Mouse (Mus musculus): ENCODE data around the gene Taok2. TPM values are rescaled to one million over a fixed set of nuclear protein-coding genes. Genes with fewer than 3 reads are reported as not detected.
A peak's percentile ranks its signal among the peaks of the same experiment; 100 is the strongest.

Taok2 gene
- polyA plus RNA-seq, 1 experiment from 2014 or later = 55.0 TPM

DNA sequence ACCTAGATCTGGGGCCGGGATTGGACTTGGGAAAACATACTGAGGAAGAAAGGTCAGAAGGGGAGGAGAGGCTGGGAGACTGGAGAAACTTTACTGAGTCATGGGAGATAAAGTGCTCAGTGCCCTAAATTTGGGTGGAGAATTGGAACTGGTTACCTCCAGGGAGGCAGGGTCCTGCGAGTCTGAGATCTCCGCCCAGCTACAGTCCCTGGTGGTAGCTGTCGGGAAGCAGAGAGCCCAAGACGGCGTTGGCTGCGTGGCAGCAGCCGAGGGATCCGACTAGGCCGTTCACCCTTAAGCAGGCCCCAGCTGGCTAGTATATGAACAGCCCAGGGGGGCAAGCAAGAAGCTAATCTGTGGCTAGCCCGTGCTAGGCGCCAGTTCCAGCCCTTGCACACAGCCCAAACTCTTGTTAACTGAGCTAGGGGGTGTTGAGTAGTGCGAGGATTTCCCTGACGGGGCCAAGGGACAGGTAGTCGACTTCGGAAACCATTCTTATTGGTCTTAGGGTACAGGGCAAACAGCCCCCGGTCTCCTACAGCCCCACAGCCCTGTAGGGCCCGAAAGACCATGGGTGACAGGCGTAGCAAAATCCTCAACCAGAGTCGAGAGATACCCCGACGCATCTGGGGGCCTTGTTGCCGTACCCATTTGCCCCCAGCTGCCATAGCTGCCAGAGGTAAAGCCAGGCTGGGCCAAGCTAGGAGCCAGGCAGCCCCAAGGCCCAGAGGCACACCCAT is 14.6 kb downstream of the Taok2 start:
- H3K4me1 ChIP-seq = no peaks in the 10 kb centered on the region
- H3K27me3 ChIP-seq = no peaks in the 10 kb centered on the region
- H3K9me3 ChIP-seq = no peaks in the 10 kb centered on the region
- H3K4me2 ChIP-seq = no peak overlapping the region
- H3K9ac ChIP-seq = no peak overlapping the region
- peaks cover 92% of the 10 kb centered on the region for H3K36me3 ChIP-seq
- ATAC-seq (ENCODE audit: borderline replicate concordance, extremely low read depth, low FRiP score, low TSS enrichment) = no peak
- no peak overlapping the region for H3K27ac ChIP-seq
- WGBS = 86% methylated on average over 23 of the region's 23 CpGs
- H3K4me3 ChIP-seq = no peak overlapping the region

DNA sequence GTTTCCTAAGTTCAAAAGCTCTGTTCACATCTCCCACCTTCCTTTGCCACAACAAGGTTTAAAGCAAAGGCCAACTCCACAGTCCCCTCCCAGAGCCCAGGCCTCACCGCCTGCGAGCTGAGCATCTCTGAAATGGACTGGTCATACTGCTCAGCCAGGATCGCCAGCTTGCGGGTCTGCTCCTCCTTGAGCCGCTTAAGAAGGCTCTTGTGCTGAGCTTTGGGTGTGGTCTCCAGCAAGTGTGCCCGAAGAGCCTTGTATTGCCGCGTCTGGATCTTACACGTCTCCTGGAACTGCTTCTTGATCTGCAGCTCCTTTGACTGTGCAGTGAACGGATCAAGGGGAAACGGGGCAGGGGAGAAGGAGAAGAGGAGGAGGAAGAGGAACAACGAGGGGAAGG is 16.5 kb downstream of the Taok2 start:
- H3K4me1 ChIP-seq = peaks cover 17% of the 10 kb centered on the region
- peaks cover 85% of the 10 kb centered on the region for H3K36me3 ChIP-seq
- H3K4me2 ChIP-seq = no peak overlapping the region
- no peak overlapping the region for H3K9ac ChIP-seq
- H3K9me3 ChIP-seq = no peaks in the 10 kb centered on the region
- peak overlapping the region; percentile 8 for H3K27ac ChIP-seq
- no peaks in the 10 kb centered on the region for H3K27me3 ChIP-seq
- ATAC-seq (ENCODE audit: borderline replicate concordance, extremely low read depth, low FRiP score, low TSS enrichment) = no peak
- 66% methylated on average over 12 of the region's 12 CpGs for WGBS
- no peak overlapping the region for H3K4me3 ChIP-seq

DNA sequence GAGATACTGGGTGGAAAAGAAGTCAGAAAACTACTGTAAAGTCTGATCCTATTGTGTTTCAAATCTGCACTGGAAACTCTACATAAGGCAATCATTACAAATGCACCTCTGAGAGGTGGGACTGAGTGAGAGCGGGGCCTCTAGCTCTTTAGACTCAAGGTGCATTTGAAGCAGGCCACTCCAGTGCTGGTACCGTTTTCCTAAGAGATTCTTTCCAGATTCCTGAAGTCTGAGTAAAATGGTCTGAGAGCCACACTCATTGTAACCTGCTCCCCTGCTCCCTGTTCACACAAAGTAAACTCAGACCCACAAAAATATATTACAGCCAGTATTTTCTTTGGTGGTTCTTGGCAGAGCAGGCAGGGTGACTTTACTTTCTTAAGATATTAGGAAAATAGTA is 17.0 kb downstream of the Taok2 start:
- Histone ChIP-seq H3K9ac (no peak overlapping the region), H3K4me1 (peaks cover 22% of the 10 kb centered on the region), H3K27me3 (no peaks in the 10 kb centered on the region), H3K4me3 (no peak overlapping the region), H3K9me3 (no peaks in the 10 kb centered on the region), H3K27ac (no peak overlapping the region; the same call in 1 of the 2 replicates), H3K4me2 (no peak overlapping the region), H3K36me3 (peaks cover 81% of the 10 kb centered on the region)
- WGBS = 61% methylated on average over 2 of the region's 2 CpGs
- ATAC-seq (ENCODE audit: borderline replicate concordance, extremely low read depth, low FRiP score, low TSS enrichment) = no peak

DNA sequence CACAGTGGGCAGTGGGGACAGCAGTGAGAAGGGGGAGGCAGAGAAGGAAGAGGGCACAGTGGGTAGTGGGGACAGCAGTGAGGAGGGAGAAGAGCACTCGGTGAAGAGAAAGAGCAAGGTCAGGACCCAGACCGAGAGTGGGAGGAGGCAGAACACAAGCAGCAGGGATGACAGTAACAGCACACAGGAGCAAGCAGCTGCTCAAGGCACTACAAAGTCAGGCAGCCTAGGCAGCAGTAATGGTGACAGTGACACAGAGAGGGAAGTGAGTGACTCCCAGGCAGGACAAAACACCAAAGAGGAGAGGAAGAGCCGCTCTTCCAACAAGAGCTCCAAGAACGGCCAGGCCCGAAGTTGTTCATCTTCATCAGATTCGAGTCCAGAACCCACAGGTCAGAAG is 20.7 kb downstream of the Taok2 start:
- Histone ChIP-seq H3K27ac (peak overlapping the region; percentile 79), H3K4me3 (peak overlapping the region; percentile 58), H3K27me3 (no peaks in the 10 kb centered on the region), H3K36me3 (peaks cover 53% of the 10 kb centered on the region), H3K4me1 (peaks cover 28% of the 10 kb centered on the region), H3K4me2 (peak overlapping the region; percentile 74), H3K9me3 (no peaks in the 10 kb centered on the region), H3K9ac (peak overlapping the region; percentile 61)
- ATAC-seq (ENCODE audit: borderline replicate concordance, extremely low read depth, low FRiP score, low TSS enrichment) = no peak
- WGBS = 64% methylated on average over 6 of the region's 6 CpGs

DNA sequence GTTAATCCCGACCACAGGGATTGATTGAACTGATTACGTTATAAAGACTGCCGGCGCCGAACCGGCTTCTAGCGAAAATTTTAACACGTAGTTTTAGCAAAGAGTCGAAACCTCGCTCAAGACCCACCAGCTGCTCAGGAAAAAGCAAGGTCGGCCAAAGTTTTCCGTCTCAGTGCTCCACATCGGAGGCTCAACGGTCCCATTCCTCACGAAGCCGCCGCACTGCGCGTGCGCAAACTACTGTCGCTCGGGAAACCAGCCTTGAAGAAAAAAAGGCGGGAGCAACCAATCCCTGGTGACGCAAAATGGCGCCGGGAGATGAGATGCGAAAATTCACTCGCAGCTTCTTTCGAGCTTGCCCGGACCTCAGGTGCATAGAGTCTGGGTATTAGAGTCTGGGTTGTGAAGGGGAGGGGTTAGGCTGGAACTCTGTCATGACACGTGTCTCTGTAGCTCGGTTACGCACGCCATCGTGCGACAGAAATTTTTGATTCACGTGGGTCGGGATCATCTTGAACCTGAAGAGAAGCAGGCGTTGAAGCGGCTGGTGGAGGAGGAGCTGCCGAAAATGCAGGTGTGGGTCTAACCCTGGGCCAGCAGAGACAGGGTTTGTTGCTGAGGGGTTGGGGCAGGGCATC is 22.2 kb downstream of the Taok2 start, which contains the start of gene Ino80e:
TSS of gene Ino80e (minus strand) at position 231 of the 638 bp plus-strand sequence.
- Histone ChIP-seq H3K27me3 (no peaks in the 10 kb centered on the region), H3K4me2 (peak within 1 kb of the TSS; percentile 74), H3K4me3 (peak within 1 kb of the TSS; percentile 58), H3K36me3 (peaks cover 43% of the 10 kb centered on the region), H3K27ac (peak within 1 kb of the TSS; percentile 79), H3K4me1 (peaks cover 28% of the 10 kb centered on the region), H3K9me3 (no peaks in the 10 kb centered on the region), H3K9ac (peak within 1 kb of the TSS; percentile 61)
- peak; percentile 70; the same call in 1 of the 2 replicates for ATAC-seq (ENCODE audit: borderline replicate concordance, extremely low read depth, low FRiP score, low TSS enrichment)
- WGBS = 0% methylated on average over 41 of the region's 41 CpGs

DNA sequence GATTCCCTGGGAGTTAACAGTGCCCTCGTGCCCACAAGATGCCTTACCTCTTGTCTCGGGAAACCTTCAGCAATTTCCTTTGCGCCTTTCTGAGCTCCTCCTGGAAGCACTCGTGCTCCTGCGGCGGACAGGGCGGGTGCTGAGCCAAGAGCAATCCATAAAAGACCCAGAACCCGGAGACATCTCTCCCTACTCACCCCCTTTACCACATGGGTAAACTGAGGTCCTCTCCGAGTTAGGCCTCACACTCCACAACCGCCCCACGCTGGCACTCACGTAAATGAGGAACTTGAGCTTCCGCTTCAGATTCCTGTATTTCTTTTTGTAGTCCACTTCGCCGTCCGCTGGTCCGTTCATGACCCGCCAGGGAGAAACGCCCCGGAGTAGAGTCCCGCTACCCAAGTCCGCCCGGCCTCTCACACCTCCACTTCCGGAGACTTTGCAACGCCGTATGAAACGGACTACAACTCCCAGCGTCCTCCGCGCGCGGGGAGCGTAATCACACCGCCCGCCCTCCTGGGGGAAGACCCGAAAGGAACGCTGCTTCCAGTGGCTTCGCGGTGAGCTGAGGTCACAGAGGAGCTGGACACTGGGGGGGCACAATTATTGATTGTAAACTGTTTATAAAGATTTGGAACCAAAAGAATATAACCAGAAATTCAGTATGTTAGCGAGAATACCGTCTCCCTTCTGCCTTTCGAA is 22.9 kb downstream of the Taok2 start, which contains the start of gene Hirip3:
TSS of gene Hirip3 (plus strand) at position 544 of the 702 bp plus-strand sequence.
- peaks cover 28% of the 10 kb centered on the region for H3K4me1 ChIP-seq
- H3K9me3 ChIP-seq = no peaks in the 10 kb centered on the region
- peak within 1 kb of the TSS; percentile 74 for H3K4me2 ChIP-seq
- 2% methylated on average over 42 of the region's 42 CpGs for WGBS
- peaks cover 39% of the 10 kb centered on the region for H3K36me3 ChIP-seq
- H3K4me3 ChIP-seq = peak within 1 kb of the TSS; percentile 58
- no peaks in the 10 kb centered on the region for H3K27me3 ChIP-seq
- peak within 1 kb of the TSS; percentile 61 for H3K9ac ChIP-seq
- H3K27ac ChIP-seq = peak within 1 kb of the TSS; percentile 79
- peak; percentile 93 for ATAC-seq (ENCODE audit: borderline replicate concordance, extremely low read depth, low FRiP score, low TSS enrichment)

DNA sequence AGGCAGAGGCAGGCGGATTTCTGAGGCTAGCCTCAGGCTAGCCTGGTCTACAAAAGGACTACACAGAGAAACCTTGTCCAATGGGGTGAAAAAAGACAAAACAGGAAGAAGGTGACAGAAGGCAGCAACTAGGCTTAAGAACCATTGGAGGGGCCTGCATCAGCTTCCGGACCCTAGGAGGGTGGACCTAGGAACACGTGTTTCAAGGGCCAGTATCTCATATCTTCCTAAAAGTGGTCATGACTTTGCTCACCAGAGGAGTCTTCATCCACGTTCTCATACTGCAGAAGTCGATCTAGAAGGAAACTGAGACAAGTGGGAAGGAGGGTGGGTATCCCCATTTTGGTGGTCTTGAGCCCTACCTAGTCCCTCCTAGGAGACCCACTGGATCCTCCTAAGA is 23.5 kb downstream of the Taok2 start:
- no peaks in the 10 kb centered on the region for H3K9me3 ChIP-seq
- WGBS = 51% methylated on average over 5 of the region's 5 CpGs
- ATAC-seq (ENCODE audit: borderline replicate concordance, extremely low read depth, low FRiP score, low TSS enrichment) = 0 out of 2 replicates have a peak, but pooled peaks have one; percentile 1
- H3K9ac ChIP-seq = peak overlapping the region; percentile 61
- no peak overlapping the region for H3K27ac ChIP-seq
- H3K4me3 ChIP-seq = peak overlapping the region; percentile 58
- H3K4me2 ChIP-seq = peak overlapping the region; percentile 74
- H3K27me3 ChIP-seq = no peaks in the 10 kb centered on the region
- peaks cover 28% of the 10 kb centered on the region for H3K4me1 ChIP-seq
- peaks cover 38% of the 10 kb centered on the region for H3K36me3 ChIP-seq

DNA sequence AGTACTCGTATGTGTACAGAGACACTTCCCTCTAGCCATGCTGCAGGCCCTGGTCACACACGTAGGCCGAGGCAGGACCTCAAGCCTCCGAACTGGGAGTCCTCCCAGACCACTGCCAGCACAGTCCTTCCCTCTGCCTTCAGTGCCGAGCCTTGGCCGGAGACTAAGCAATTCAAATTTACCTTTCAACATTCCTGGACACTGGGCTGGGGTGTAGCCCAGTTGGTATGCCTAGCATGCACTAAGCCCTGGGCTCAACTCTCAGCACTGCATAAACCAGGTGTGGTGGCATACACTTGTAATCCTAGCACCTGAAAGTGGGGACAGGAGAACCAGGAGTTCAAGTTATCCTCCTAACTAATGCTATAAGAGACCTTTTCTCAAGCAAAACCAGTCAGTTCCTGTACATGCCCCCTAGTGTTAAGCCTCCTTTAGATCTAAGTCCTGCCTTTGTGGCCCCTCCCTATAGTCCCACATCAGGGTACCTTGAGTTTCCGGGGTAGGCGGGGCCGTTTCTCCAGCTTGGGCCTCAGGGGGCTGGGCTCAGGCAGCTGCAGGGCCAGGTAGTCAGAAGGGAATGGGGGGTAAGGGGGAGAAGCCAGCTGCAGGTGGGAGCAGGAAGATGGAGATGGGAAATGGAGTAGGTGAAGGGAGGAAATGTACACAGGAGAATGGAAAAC is 27.6 kb downstream of the Taok2 start:
- H3K9me3 ChIP-seq = no peaks in the 10 kb centered on the region
- H3K4me1 ChIP-seq = peaks cover 6% of the 10 kb centered on the region
- H3K9ac ChIP-seq = no peak overlapping the region
- H3K4me2 ChIP-seq = no peak overlapping the region
- peaks cover 44% of the 10 kb centered on the region for H3K36me3 ChIP-seq
- H3K4me3 ChIP-seq = no peak overlapping the region
- WGBS = 58% methylated on average over 9 of the region's 9 CpGs
- H3K27me3 ChIP-seq = no peaks in the 10 kb centered on the region
- ATAC-seq (ENCODE audit: borderline replicate concordance, extremely low read depth, low FRiP score, low TSS enrichment) = peak; percentile 19; the same call in 1 of the 2 replicates
- peak overlapping the region; percentile 20 for H3K27ac ChIP-seq

DNA sequence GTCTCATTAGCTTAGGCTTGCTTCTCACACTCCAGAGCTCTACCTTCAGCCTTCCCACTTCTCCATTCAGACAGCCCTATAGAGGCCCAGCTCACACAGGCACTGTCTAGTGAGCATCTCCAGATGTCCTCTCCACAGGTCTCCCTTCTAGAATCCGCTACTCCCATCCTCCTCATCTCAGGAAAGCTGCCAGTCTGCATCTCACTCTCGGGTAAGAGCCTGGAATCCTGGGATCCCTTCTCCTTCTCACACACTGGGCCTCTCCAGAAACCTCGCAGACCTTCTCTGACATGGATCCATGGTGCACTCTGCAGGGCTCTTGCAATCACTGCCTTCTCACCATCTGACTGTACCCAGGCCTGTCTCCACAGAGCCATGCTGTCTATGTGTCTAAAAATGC is 28.9 kb downstream of the Taok2 start:
- Histone ChIP-seq H3K9me3 (no peaks in the 10 kb centered on the region), H3K4me2 (no peak overlapping the region), H3K27me3 (no peaks in the 10 kb centered on the region), H3K36me3 (peaks cover 46% of the 10 kb centered on the region), H3K4me1 (peaks cover 1% of the 10 kb centered on the region), H3K4me3 (no peak overlapping the region), H3K27ac (no peak overlapping the region), H3K9ac (no peak overlapping the region)
- no peak for ATAC-seq (ENCODE audit: borderline replicate concordance, extremely low read depth, low FRiP score, low TSS enrichment)
- 77% methylated on average over 3 of the region's 3 CpGs for WGBS

DNA sequence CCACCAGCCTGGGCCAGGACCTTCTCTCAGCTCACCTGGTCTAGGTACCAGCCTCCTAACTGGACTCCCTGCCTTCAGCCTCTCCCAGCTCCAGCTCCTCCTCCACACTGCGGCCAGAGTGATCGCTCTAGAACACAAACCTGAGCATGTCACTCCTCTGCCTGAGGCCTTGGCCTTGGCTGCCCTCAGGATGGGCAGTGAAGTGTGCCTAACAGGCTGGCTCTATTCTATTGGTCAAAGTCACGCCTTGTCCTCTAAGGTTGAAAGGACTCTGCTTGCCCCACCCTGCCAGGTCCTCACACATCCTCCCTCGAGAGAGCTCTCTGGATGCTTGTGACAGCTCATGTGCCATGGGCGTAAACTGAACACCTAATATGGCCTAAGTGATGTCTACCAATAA is 31.0 kb downstream of the Taok2 start:
- no peak overlapping the region for H3K9ac ChIP-seq
- peaks cover 34% of the 10 kb centered on the region for H3K36me3 ChIP-seq
- no peaks in the 10 kb centered on the region for H3K4me1 ChIP-seq
- ATAC-seq (ENCODE audit: borderline replicate concordance, extremely low read depth, low FRiP score, low TSS enrichment) = no peak
- no peaks in the 10 kb centered on the region for H3K9me3 ChIP-seq
- no peak overlapping the region for H3K4me3 ChIP-seq
- no peak overlapping the region for H3K4me2 ChIP-seq
- 85% methylated on average over 5 of the region's 5 CpGs for WGBS
- H3K27me3 ChIP-seq = peaks cover 18% of the 10 kb centered on the region
- no peak overlapping the region for H3K27ac ChIP-seq

DNA sequence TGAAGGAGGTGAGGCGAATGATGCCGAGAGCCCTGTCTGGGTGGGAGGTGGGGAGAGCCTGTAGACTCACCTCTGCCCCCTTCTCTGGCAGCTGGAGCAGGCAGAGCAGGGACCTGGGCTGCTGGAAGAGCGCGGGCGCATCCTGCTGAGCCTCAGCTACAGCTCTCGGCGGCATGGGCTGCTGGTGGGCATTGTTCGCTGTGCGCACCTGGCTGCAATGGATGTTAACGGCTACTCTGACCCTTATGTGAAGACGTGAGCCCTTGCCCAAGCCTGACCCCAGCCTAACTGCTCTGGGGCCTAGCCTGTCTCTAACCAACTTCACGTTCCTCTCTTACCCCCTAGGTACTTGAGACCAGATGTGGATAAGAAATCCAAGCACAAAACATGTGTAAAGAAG is 33.3 kb downstream of the Taok2 start:
- WGBS = 41% methylated on average over 12 of the region's 12 CpGs
- Histone ChIP-seq H3K27ac (no peak overlapping the region), H3K4me3 (no peak overlapping the region), H3K4me2 (no peak overlapping the region), H3K27me3 (peaks cover 40% of the 10 kb centered on the region), H3K4me1 (peaks cover 12% of the 10 kb centered on the region), H3K36me3 (peaks cover 27% of the 10 kb centered on the region), H3K9ac (no peak overlapping the region), H3K9me3 (no peaks in the 10 kb centered on the region)
- ATAC-seq (ENCODE audit: borderline replicate concordance, extremely low read depth, low FRiP score, low TSS enrichment) = no peak
